Mouse (Mus musculus): Measurements from ENCODE around the gene AC134908.4.

The AC134908.4 gene

GRCm38 (mm10) chr17:25795609-25796092 lies at the start of gene AC134908.4:
Gene AC134908.4, minus strand, starts transcription at chr17:25795659.
- peak; percentile 51 for DNase-seq (ENCODE audit: extremely low read depth, insufficient read length, low spot score)

- peak; percentile 89 for DNase-seq (ENCODE audit: extremely low read depth, insufficient read length, low spot score)
These were observed 49.0 kb upstream of the AC134908.4 start, which contains the start of gene Rhot2 for GRCm38 (mm10) chr17:25844396-25844901. Gene Rhot2, minus strand, starts transcription at chr17:25844851.

GRCm38 (mm10) chr17:25843636-25844395 lies 48.4 kb upstream of the AC134908.4 start:
- DNase-seq (ENCODE audit: extremely low read depth, insufficient read length, low spot score): no peak

- no peak for DNase-seq (ENCODE audit: extremely low read depth, insufficient read length, low spot score)
These were observed 47.7 kb upstream of the AC134908.4 start for GRCm38 (mm10) chr17:25843122-25843521.

GRCm38 (mm10) chr17:25842509-25842908 lies 47.0 kb upstream of the AC134908.4 start:
- no peak for DNase-seq (ENCODE audit: extremely low read depth, insufficient read length, low spot score)

GRCm38 (mm10) chr17:25841117-25841880 lies 45.8 kb upstream of the AC134908.4 start, which contains the start of gene Gm20683:
Gene Gm20683, minus strand, starts transcription at chr17:25841763.
- DNase-seq (ENCODE audit: extremely low read depth, insufficient read length, low spot score): no peak

- DNase-seq (ENCODE audit: extremely low read depth, insufficient read length, low spot score): no peak
These were observed 45.1 kb upstream of the AC134908.4 start for GRCm38 (mm10) chr17:25840519-25840918.

- DNase-seq (ENCODE audit: extremely low read depth, insufficient read length, low spot score): no peak
These were observed 44.2 kb upstream of the AC134908.4 start for GRCm38 (mm10) chr17:25839455-25840235.

- no peak for DNase-seq (ENCODE audit: extremely low read depth, insufficient read length, low spot score)
These were observed 43.4 kb upstream of the AC134908.4 start for GRCm38 (mm10) chr17:25838904-25839303.

- DNase-seq (ENCODE audit: extremely low read depth, insufficient read length, low spot score): no peak
These were observed 42.1 kb upstream of the AC134908.4 start for GRCm38 (mm10) chr17:25837533-25837932.

- DNase-seq (ENCODE audit: extremely low read depth, insufficient read length, low spot score): no peak
These were observed 41.6 kb upstream of the AC134908.4 start, which contains the start of gene Rhbdl1 for GRCm38 (mm10) chr17:25837076-25837410. Gene Rhbdl1, minus strand, starts transcription at chr17:25837295.

- DNase-seq (ENCODE audit: extremely low read depth, insufficient read length, low spot score): no peak
These were observed 41.1 kb upstream of the AC134908.4 start for GRCm38 (mm10) chr17:25836397-25837075.

- no peak for DNase-seq (ENCODE audit: extremely low read depth, insufficient read length, low spot score)
These were observed 40.4 kb upstream of the AC134908.4 start for GRCm38 (mm10) chr17:25835816-25836215.

GRCm38 (mm10) chr17:25835301-25835700 lies 39.8 kb upstream of the AC134908.4 start:
- no peak for DNase-seq (ENCODE audit: extremely low read depth, insufficient read length, low spot score)

- no peak for DNase-seq (ENCODE audit: extremely low read depth, insufficient read length, low spot score)
These were observed 39.2 kb upstream of the AC134908.4 start for GRCm38 (mm10) chr17:25834595-25835222.

- no peak for DNase-seq (ENCODE audit: extremely low read depth, insufficient read length, low spot score)
These were observed 38.6 kb upstream of the AC134908.4 start for GRCm38 (mm10) chr17:25833961-25834594.

GRCm38 (mm10) chr17:25833291-25833663 lies 37.8 kb upstream of the AC134908.4 start, which contains the start of gene Stub1:
Gene Stub1, minus strand, starts transcription at chr17:25833404.
- no peak for DNase-seq (ENCODE audit: extremely low read depth, insufficient read length, low spot score)

- DNase-seq (ENCODE audit: extremely low read depth, insufficient read length, low spot score): peak; percentile 100
These were observed 37.2 kb upstream of the AC134908.4 start for GRCm38 (mm10) chr17:25832436-25833290.
